Mouse (Mus musculus) intestine, embryonic 15.5 days (tissue): Measurements from ENCODE around the gene Batf3. TPM values are rescaled to one million over a fixed set of nuclear protein-coding genes. Genes with fewer than 3 reads are reported as not detected.

Experiments
- ATAC-seq: fragments of 200-750 bp; cut with Nextera tagmentation; 2 replicates; pipeline ENCODE4 v1.8.0; 2017; ENCODE audit warnings: moderate TSS enrichment, moderate library complexity
- H3K27ac ChIP-seq: fragments of 300-500 bp; sonication (generic); 2 replicates; pipeline ENCODE4 v1.5.1; 2015; ENCODE audit warnings: mild to moderate bottlenecking, inconsistent platforms
- H3K27me3 ChIP-seq: fragments of 300-500 bp; sonication (generic); replicated peaks from 2 replicates; pipeline ENCODE4 v1.6.1; 2015; ENCODE audit warnings: inconsistent platforms
- H3K36me3 ChIP-seq: fragments of 300-500 bp; sonication (generic); 2 replicates; pipeline ENCODE4 v1.6.1; 2015; ENCODE audit warnings: inconsistent platforms
- H3K4me1 ChIP-seq: fragments of 300-500 bp; sonication (generic); replicated peaks from 2 replicates; pipeline ENCODE4 v1.6.1; 2015; ENCODE audit warnings: inconsistent platforms
- H3K4me2 ChIP-seq: fragments of 300-500 bp; sonication (generic); replicated peaks from 2 replicates; pipeline ENCODE4 v1.6.1; 2015; ENCODE audit warnings: mild to moderate bottlenecking, inconsistent platforms
- H3K4me3 ChIP-seq: fragments of 300-500 bp; sonication (generic); replicated peaks from 2 replicates; pipeline ENCODE4 v1.5.1; 2015; ENCODE audit warnings: inconsistent platforms
- H3K9ac ChIP-seq: fragments of 300-500 bp; sonication (generic); 2 replicates; pipeline ENCODE4 v1.6.1; 2015; ENCODE audit warnings: inconsistent platforms
- H3K9me3 ChIP-seq: fragments of 300-500 bp; sonication (generic); 2 replicates; pipeline ENCODE4 v1.6.1; 2016; ENCODE audit warnings: inconsistent platforms
- WGBS: fragments of 180-500 bp; shearing (Covaris S2); methylation state at CpG from one replicate; pipeline ENCODE4 v1.1.7; 2015; 5-methylcytosine and 5-hydroxymethylcytosine counted together
- polyA plus RNA-seq: library from polyadenylated mRNA; unstranded; fragments of >200 nt; fragmentation: Nextera tagmentation; extraction: Ambion mirVana; gene quantifications from 2 replicates; pipeline ENCODE4 v1.2.1, GENCODE M21; 2015

The Batf3 gene
- polyA plus RNA-seq, 1 experiment from 2014 or later: 10.5 TPM

DNA sequence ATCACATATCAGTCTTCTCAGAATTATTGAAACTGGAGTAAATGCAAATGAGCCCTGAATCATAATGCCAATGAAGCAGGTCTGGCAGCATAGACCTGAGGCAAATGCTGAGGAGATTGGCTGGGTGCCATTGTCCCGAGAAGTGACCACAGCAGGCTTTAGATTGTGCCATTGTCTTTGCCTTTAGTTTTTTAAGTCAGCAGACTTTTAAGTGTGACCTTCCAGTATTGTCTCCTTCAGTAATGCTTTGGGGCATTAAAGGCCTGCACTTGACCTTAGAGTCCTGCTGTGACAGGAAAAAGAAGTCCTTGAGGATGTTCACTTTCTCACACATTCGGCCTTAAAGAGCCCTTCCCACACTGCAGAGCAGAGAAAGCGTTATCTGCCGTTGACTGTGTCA, 27.4 kb upstream of the Batf3 start:
- no peak for ATAC-seq
- 83% methylated on average over 4 of the region's 4 CpGs for WGBS

DNA sequence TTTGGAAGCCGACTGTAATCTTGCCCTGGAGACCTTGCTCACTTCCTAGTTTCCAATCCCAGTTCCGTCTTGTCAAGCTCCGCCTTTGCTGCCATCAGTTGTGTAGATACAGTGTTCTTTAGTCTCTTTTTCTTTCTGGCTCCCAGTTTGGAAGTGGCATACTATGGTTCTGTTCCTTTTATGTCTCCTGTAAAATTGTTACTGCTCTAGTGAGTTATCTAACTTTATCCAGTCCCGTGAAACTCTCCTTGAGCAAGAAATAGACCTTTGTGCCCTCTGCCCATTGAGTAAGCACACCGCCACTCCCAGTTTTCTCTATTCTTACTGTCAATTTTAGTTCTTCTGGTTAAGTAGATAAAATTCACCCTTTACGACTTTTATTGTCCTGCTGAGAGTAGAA, 26.0 kb upstream of the Batf3 start:
- Histone ChIP-seq H3K4me2 (no peak overlapping the region), H3K27me3 (no peaks in the 10 kb centered on the region), H3K4me1 (0 out of 2 replicates have a peak, but pooled peaks cover 5% of the 10 kb centered on the region), H3K9me3 (no peaks in the 10 kb centered on the region), H3K27ac (peak overlapping the region; percentile 77), H3K9ac (no peak overlapping the region), H3K4me3 (no peak overlapping the region), H3K36me3 (peaks cover 25% of the 10 kb centered on the region; the same call in 1 of the 2 replicates)
- WGBS: 66% methylated on average over 6 of the region's 6 CpGs
- peak; percentile 76 for ATAC-seq

More for the DNA sequence above, 27.4 kb upstream of the Batf3 start:
- Histone ChIP-seq H3K4me1 (0 out of 2 replicates have a peak, but pooled peaks cover 5% of the 10 kb centered on the region), H3K27ac (peak overlapping the region; percentile 77; the same call in 1 of the 2 replicates), H3K9ac (no peak overlapping the region), H3K4me3 (no peak overlapping the region), H3K9me3 (no peaks in the 10 kb centered on the region), H3K27me3 (no peaks in the 10 kb centered on the region), H3K36me3 (peaks cover 35% of the 10 kb centered on the region; the same call in 1 of the 2 replicates), H3K4me2 (no peak overlapping the region)

DNA sequence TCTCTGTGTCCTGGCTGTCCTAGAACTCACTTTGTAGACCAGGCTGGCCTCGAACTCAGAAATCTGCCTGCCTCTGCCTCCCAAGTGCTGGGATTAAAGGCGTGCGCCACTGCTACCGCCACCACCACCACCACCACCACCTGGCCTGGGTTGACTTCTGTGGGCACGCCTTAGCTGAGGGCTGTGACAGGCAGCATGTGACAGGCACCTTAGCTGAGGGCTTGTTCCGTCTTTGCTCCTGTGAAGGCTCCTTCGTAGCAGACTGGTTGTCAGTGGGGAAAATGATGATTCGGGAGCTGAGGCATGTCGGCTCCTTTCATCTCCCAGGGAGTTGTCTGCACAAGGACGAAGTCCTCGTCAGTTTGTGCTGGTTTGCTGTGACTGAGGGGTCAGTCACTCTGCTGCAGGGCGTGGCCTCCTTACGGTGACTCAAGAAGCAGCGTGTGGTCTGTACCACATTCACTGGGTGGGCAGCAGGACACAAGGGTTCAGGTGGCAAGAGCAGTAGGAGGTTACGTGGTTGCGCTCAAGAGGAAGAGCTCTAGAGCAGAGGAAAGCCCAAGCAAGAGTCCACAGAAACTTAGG, 25.2 kb upstream of the Batf3 start:
- WGBS: 78% methylated on average over 16 of the region's 16 CpGs
- H3K4me3 ChIP-seq: no peak overlapping the region
- H3K27me3 ChIP-seq: no peaks in the 10 kb centered on the region
- no peak overlapping the region for H3K9ac ChIP-seq
- no peak overlapping the region for H3K4me2 ChIP-seq
- H3K4me1 ChIP-seq: 0 out of 2 replicates have a peak, but pooled peaks cover 5% of the 10 kb centered on the region
- peak; percentile 84 for ATAC-seq
- H3K9me3 ChIP-seq: no peaks in the 10 kb centered on the region
- peak overlapping the region; percentile 54 for H3K27ac ChIP-seq
- peaks cover 25% of the 10 kb centered on the region; the same call in 1 of the 2 replicates for H3K36me3 ChIP-seq

DNA sequence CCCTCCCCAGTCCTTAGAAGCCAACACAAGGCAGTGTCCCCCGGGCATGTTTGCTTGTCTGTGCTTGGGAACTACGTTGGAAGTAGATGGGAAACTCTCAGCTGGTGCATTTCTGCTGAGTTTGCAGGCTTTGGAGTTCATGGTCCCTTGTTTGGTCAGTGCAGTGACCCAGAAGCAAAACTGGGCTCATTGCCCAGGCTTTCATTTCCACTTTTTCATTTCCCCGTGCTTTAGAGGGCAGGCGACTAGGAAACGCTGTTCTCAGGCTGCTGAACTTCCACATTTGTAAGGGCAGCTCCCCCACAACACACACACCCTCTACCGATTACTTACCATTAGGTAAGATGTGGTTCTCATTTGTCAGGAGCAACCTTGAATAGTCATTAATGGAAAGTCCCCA, 24.6 kb upstream of the Batf3 start:
- 0 out of 2 replicates have a peak, but pooled peaks cover 5% of the 10 kb centered on the region for H3K4me1 ChIP-seq
- no peaks in the 10 kb centered on the region for H3K27me3 ChIP-seq
- 70% methylated on average over 6 of the region's 6 CpGs for WGBS
- H3K4me2 ChIP-seq: no peak overlapping the region
- no peak overlapping the region for H3K4me3 ChIP-seq
- no peaks in the 10 kb centered on the region for H3K9me3 ChIP-seq
- H3K9ac ChIP-seq: no peak overlapping the region
- H3K27ac ChIP-seq: peak overlapping the region; percentile 54; the same call in 1 of the 2 replicates
- H3K36me3 ChIP-seq: peaks cover 25% of the 10 kb centered on the region
- no peak for ATAC-seq

DNA sequence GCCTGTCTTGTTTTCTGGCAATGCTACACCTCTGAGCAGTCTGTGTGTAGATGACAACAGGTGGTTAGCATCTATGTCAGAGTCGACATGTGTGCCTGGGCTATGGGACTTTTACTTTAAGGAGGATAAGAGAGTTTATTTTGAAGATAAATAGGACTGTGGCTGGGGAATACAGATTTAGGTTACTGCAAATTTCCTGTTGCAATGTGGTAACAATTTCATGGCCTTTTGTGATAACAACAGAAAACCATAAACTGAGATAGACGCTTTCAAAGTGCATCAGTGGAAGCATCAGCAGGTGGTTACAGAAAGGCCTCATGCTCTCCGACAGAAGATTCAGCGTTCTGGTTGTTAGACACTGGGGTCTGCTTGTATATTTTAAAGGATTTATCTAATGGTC, 24.2 kb upstream of the Batf3 start:
- no peaks in the 10 kb centered on the region for H3K9me3 ChIP-seq
- no peak for ATAC-seq
- no peak overlapping the region for H3K9ac ChIP-seq
- 81% methylated on average over 4 of the region's 4 CpGs for WGBS
- no peak overlapping the region for H3K27ac ChIP-seq
- H3K4me3 ChIP-seq: no peak overlapping the region
- peaks cover 22% of the 10 kb centered on the region for H3K36me3 ChIP-seq
- H3K27me3 ChIP-seq: no peaks in the 10 kb centered on the region
- no peak overlapping the region for H3K4me2 ChIP-seq
- 0 out of 2 replicates have a peak, but pooled peaks cover 5% of the 10 kb centered on the region for H3K4me1 ChIP-seq

DNA sequence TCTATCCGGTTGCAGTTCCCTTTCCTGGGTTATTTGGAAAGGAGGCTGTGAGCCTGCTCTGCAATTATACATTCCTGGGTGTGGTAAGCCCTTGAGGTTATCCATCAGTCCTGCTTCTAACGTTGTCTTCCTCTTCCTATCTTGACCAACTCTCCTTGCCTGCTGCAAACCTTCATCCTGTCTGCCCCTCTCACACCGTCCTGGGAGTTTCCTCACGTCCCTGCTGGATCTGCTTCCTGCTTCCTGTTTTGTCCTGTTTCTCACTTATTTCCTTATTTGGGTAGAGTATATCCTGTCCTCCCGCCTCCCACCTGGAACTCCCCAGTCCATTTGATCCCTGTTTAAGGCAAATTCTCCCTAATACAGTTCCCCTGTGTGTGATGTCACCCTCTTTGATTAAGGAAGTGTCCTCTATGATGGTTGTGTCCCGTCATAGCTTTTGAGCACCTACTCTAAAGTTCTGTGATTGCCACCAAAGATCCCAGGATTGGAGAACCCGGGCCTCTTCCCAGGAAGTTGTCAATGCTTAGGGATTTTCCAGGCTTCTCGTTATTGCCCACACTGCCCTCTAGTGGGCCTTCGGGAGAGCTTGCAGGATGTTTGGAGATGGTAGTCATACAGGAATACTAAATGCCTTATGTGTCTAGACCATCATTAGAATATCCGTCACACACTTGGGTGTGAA, 22.3 kb upstream of the Batf3 start:
- 47% methylated on average over 10 of the region's 10 CpGs for WGBS
- Histone ChIP-seq H3K9ac (no peak overlapping the region), H3K9me3 (no peaks in the 10 kb centered on the region), H3K4me2 (no peak overlapping the region), H3K4me1 (0 out of 2 replicates have a peak, but pooled peaks cover 5% of the 10 kb centered on the region), H3K36me3 (peaks cover 12% of the 10 kb centered on the region), H3K27me3 (no peaks in the 10 kb centered on the region), H3K27ac (0 out of 2 replicates have a peak overlapping the region, but pooled peaks have one; percentile 9), H3K4me3 (no peak overlapping the region)
- no peak for ATAC-seq

DNA sequence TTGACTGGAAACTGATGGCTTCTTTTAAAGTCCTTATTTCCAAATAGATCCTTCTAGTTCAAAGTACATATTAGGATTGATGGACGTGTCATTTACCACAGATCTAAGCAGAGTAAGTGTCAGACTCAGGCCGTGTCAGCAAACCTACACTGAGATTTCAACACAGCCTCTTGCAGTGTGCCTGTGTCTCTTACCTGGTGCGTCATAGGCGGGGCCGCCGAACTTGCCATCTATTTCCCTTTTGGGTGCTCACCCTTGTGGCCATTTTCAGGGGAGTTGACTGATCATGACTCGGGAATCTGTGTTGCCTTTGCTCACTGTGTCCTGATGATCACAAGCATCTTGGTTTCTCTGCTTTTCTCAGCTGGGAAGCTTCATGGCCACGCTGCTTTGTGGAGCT, 14.4 kb upstream of the Batf3 start:
- Histone ChIP-seq H3K27me3 (no peaks in the 10 kb centered on the region), H3K27ac (no peak overlapping the region), H3K9me3 (no peaks in the 10 kb centered on the region), H3K36me3 (peaks cover 14% of the 10 kb centered on the region), H3K4me2 (no peak overlapping the region), H3K9ac (no peak overlapping the region), H3K4me1 (no peaks in the 10 kb centered on the region; the same call in 1 of the 2 replicates), H3K4me3 (no peak overlapping the region)
- 81% methylated on average over 8 of the region's 8 CpGs for WGBS
- ATAC-seq: no peak

DNA sequence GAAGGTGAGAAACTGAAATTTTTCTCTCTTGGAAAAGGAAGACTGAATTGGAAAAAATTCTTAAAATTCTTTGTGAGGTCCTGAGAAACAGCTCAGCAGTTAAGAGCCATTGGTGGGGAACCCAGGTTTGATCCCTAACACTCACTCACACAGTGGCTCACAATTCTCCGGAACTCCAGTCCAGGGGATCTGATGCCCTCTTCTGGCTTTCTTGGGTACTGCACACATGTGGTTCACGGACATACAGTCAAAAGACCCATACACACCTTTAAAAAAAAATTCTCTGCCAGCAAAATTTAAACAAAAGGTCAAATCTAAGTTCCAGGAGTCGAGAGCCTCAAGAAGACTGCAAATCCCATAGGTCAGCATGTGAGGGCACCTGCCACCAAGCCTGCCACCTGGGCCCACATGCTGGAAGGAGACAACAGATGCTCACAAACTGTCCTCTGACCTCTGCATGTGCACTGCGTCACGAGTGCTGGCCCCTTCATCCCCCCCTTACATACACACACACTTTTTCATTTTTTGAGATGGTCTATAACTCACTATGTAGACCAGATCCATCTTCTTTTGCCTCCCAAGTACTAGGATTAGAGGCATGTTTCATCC, 12.6 kb upstream of the Batf3 start:
- WGBS: 66% methylated on average over 5 of the region's 5 CpGs
- peaks cover 14% of the 10 kb centered on the region for H3K36me3 ChIP-seq
- no peak overlapping the region for H3K9ac ChIP-seq
- no peak for ATAC-seq
- H3K4me3 ChIP-seq: no peak overlapping the region
- no peak overlapping the region for H3K4me2 ChIP-seq
- no peak overlapping the region for H3K27ac ChIP-seq
- no peaks in the 10 kb centered on the region for H3K9me3 ChIP-seq
- no peaks in the 10 kb centered on the region for H3K27me3 ChIP-seq
- no peaks in the 10 kb centered on the region; the same call in 1 of the 2 replicates for H3K4me1 ChIP-seq

DNA sequence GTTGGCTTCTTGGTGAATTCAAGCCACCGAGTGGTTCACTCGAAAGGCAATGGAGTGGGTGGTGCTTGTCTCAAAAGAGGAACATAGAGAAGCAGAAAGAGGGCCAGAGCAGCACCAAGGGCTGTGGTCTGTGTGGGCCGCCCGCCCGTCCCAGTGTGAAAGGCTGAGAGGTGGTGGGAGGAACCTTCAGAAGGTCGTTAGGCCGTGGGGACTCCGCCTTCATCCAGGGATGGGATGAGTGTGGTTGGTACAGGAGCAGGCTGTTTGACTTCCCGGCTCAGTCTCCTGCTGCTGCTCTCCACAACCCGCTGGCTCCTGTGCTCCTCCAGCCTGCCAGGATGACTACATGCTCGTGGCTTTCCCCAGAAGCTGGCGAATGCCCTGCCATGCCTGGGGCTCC, 12.1 kb upstream of the Batf3 start:
- no peak overlapping the region for H3K27ac ChIP-seq
- 82% methylated on average over 12 of the region's 12 CpGs for WGBS
- no peak overlapping the region for H3K9ac ChIP-seq
- no peak overlapping the region for H3K4me2 ChIP-seq
- H3K27me3 ChIP-seq: no peaks in the 10 kb centered on the region
- ATAC-seq: no peak
- no peak overlapping the region for H3K4me3 ChIP-seq
- H3K4me1 ChIP-seq: no peaks in the 10 kb centered on the region; the same call in 1 of the 2 replicates
- peaks cover 13% of the 10 kb centered on the region for H3K36me3 ChIP-seq
- no peaks in the 10 kb centered on the region for H3K9me3 ChIP-seq

DNA sequence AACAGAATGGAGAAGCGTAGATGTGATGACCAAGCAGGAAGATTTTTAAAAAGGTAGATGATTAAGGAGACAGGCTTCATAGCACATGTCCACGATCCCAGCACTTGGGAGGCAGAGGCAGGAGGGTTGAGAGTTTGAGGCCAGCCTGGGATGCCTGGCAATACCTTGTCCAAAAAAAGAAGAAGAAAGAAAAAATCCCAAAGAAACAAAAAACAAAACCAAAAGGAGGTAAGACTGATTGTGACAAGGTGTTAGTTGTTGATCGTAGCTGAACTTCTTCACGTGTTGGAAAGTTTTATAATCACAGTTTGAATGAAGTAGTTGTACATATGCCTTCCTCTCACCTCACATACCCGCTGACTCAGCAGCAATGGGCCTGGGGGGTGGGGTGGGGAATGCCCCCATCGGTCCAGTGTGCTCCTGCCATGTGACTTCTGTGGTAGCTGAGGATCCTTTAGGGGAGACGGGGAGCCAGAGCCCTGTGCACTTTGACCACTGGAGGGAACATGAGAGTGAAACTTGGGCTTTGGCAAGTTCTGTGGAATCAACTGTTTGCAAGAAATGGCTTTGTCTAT, 11.3 kb upstream of the Batf3 start:
- 81% methylated on average over 7 of the region's 7 CpGs for WGBS
- ATAC-seq: no peak

DNA sequence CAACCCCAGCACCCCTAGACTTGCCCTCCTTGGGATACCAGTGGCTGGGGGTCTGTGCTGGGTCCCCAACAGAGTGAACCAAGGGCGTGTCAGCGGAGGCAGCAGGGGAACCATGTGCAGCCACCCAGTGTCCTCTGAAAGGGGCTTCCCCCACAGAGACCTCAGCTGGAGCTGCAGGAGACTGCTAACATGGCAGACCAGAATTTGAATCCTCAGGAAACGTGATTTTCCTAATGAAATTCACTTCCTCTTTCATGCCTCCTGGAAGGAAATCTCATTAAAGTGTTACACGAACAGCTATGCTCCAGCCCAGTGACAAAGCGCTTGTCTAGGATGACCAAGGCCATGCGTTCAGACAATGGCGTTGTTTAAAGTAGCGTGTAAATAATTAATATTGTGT, 10.7 kb upstream of the Batf3 start:
- no peak overlapping the region for H3K9ac ChIP-seq
- no peaks in the 10 kb centered on the region for H3K9me3 ChIP-seq
- H3K4me2 ChIP-seq: no peak overlapping the region
- no peak overlapping the region for H3K27ac ChIP-seq
- no peaks in the 10 kb centered on the region; the same call in 1 of the 2 replicates for H3K4me1 ChIP-seq
- no peak for ATAC-seq
- 63% methylated on average over 8 of the region's 8 CpGs for WGBS
- H3K36me3 ChIP-seq: peaks cover 6% of the 10 kb centered on the region
- H3K4me3 ChIP-seq: no peak overlapping the region
- H3K27me3 ChIP-seq: no peaks in the 10 kb centered on the region

More for the DNA sequence above, 11.3 kb upstream of the Batf3 start:
- no peaks in the 10 kb centered on the region; the same call in 1 of the 2 replicates for H3K4me1 ChIP-seq
- no peak overlapping the region for H3K4me2 ChIP-seq
- no peaks in the 10 kb centered on the region for H3K9me3 ChIP-seq
- no peak overlapping the region for H3K27ac ChIP-seq
- no peaks in the 10 kb centered on the region for H3K27me3 ChIP-seq
- no peak overlapping the region for H3K9ac ChIP-seq
- peaks cover 9% of the 10 kb centered on the region for H3K36me3 ChIP-seq
- H3K4me3 ChIP-seq: no peak overlapping the region

DNA sequence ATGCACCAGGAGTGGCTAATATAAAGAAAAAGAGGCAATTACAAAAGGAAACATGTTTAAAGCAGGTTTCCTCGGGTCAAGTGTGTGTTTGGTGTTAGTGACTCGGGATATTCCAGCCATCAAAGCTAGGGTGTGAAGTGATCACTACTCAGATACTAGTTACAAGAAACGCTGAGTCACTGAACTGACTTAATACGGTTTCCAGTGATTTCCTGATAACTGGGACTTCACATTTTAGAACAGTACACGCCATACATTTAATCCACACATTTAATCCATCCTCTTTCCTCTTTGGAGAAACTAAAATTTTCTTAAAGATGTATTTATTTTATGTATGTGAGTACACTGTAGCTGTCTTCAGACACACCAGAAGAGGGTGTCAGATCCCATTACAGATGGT, 9.7 kb upstream of the Batf3 start:
- WGBS: 79% methylated on average over 5 of the region's 5 CpGs

More for the DNA sequence above, 9.7 kb upstream of the Batf3 start:
- Histone ChIP-seq H3K27ac (no peak overlapping the region), H3K4me2 (no peak overlapping the region), H3K4me1 (no peaks in the 10 kb centered on the region; the same call in 1 of the 2 replicates), H3K9me3 (no peaks in the 10 kb centered on the region), H3K4me3 (no peak overlapping the region), H3K9ac (no peak overlapping the region), H3K27me3 (no peaks in the 10 kb centered on the region), H3K36me3 (no peaks in the 10 kb centered on the region)
- ATAC-seq: no peak
